Mouse (Mus musculus) E14TG2a.4 (cell line): ENCODE measurements at regions not wholly inside any gene's neighbourhood (a gene's known extent, or its start where the extent isn't known, plus 50 kb on each side); places are given as distances from the start of the nearest gene placed in this dataset.

ENCODE experiments used
- CTCF ChIP-seq: conservative IDR thresholded peaks from 2 replicates; pipeline ENCODE4 v1.5.1; 2014; ENCODE audit warnings: low read length
- NANOG ChIP-seq: IDR thresholded peaks from 2 replicates; pipeline ENCODE4 v1.6.1; 2014; ENCODE audit warnings: borderline replicate concordance, low read length, mixed read lengths
- POU5F1 ChIP-seq: IDR thresholded peaks from 2 replicates; pipeline ENCODE4 v1.6.1; 2014; ENCODE audit warnings: low read length, borderline replicate concordance

- TF ChIP-seq CTCF (no peak), NANOG (no peak), POU5F1 (no peak)
Measured at GRCm38 (mm10) chr4:33795461-33795860, 128.9 kb upstream of the Cnr1 start.
